8 mouse cellular contexts compared by ENCODE assay signal in genomic region chr12:17727676-17728339, GRCm38 (mm10). TPM values are rescaled to one million over a fixed set of nuclear protein-coding genes. Genes with fewer than 3 reads are reported as not detected.
DNase-seq lines count a peak whose midpoint lies in the region; ATAC-seq and TF ChIP-seq lines count a peak whose summit lies in the region.

No protein-coding gene starts in this region.

- peak overlapping the region; percentile 64 for H3K27ac ChIP-seq in hindbrain, embryonic 10.5 days
- H3K27ac ChIP-seq in hindbrain, embryonic 11.5 days (ENCODE audit: low read depth, low read length), result no peak overlapping the region
- peak overlapping the region; percentile 71 for H3K27ac ChIP-seq in embryonic facial prominence, embryonic 15.5 days (replicated peaks)
- peak overlapping the region; percentile 51; the same call in 1 of the 2 replicates for H3K27ac ChIP-seq in intestine, embryonic 14.5 days (ENCODE audit: low read depth)
- no peak overlapping the region; the same call in 1 of the 2 replicates for H3K27ac ChIP-seq in liver, postnatal 0 days (ENCODE audit: low read depth)

- 78% methylated on average over 13 of the region's 13 CpGs for WGBS in hindbrain, embryonic 10.5 days
- 75% methylated on average over 13 of the region's 13 CpGs for WGBS in hindbrain, embryonic 11.5 days
- 33% methylated on average over 13 of the region's 13 CpGs for WGBS in embryonic facial prominence, embryonic 15.5 days
- 39% methylated on average over 13 of the region's 13 CpGs for WGBS in intestine, embryonic 14.5 days
- 41% methylated on average over 13 of the region's 13 CpGs for WGBS in liver, postnatal 0 days (ENCODE audit: insufficient replicate concordance)

- H3K4me3 ChIP-seq in hindbrain, embryonic 10.5 days, result no peak overlapping the region
- no peak overlapping the region for H3K4me3 ChIP-seq in hindbrain, embryonic 11.5 days (ENCODE audit: low read depth, low read length)
- peak overlapping the region; percentile 6; the same call in 1 of the 2 replicates for H3K4me3 ChIP-seq in embryonic facial prominence, embryonic 15.5 days (replicated peaks)
- H3K4me3 ChIP-seq in intestine, embryonic 14.5 days (ENCODE audit: low read depth, low read length), result no peak overlapping the region
- no peak overlapping the region for H3K4me3 ChIP-seq in liver, postnatal 0 days (ENCODE audit: low read depth, low read length)

- ATAC-seq in hindbrain, embryonic 11.5 days (ENCODE audit: low FRiP score), result no peak
- no peak for ATAC-seq in embryonic facial prominence, embryonic 15.5 days (ENCODE audit: insufficient number of reproducible peaks, low FRiP score, low TSS enrichment, low read depth)
- no peak for ATAC-seq in intestine, embryonic 14.5 days (replicated peaks; ENCODE audit: low FRiP score, low TSS enrichment, low read depth)
- ATAC-seq in liver, postnatal 0 days, result peak; percentile 60

- peaks cover 59% of the 10 kb centered on the region for H3K4me1 ChIP-seq in hindbrain, embryonic 10.5 days (replicated peaks)
- H3K4me1 ChIP-seq in hindbrain, embryonic 11.5 days (replicated peaks; ENCODE audit: control insufficient read depth, insufficient read depth, low read length), result peaks cover 9% of the 10 kb centered on the region
- H3K4me1 ChIP-seq in embryonic facial prominence, embryonic 15.5 days, result peaks cover 72% of the 10 kb centered on the region
- peaks cover 21% of the 10 kb centered on the region for H3K4me1 ChIP-seq in intestine, embryonic 14.5 days (replicated peaks; ENCODE audit: control insufficient read depth, insufficient read depth, low read length)
- peaks cover 43% of the 10 kb centered on the region for H3K4me1 ChIP-seq in liver, postnatal 0 days (ENCODE audit: insufficient read depth)

- no peak for TF ChIP-seq EP300 in liver, postnatal 0 days (IDR thresholded peaks at IDR 0.05; ENCODE audit: low read depth)

- H3K27me3 ChIP-seq in hindbrain, embryonic 10.5 days (ENCODE audit: insufficient read depth, poor library complexity, severe bottlenecking), result no peaks in the 10 kb centered on the region
- H3K27me3 ChIP-seq in hindbrain, embryonic 11.5 days (ENCODE audit: control insufficient read depth, insufficient read depth, low read length), result no peaks in the 10 kb centered on the region
- H3K27me3 ChIP-seq in embryonic facial prominence, embryonic 15.5 days, result no peaks in the 10 kb centered on the region
- no peaks in the 10 kb centered on the region for H3K27me3 ChIP-seq in intestine, embryonic 14.5 days (replicated peaks; ENCODE audit: control insufficient read depth, insufficient read depth, low read length)
- H3K27me3 ChIP-seq in liver, postnatal 0 days (ENCODE audit: insufficient read depth, low read length), result no peaks in the 10 kb centered on the region

- no peak overlapping the region for H3K4me2 ChIP-seq in hindbrain, embryonic 11.5 days (replicated peaks; ENCODE audit: low read depth, low read length)
- H3K4me2 ChIP-seq in embryonic facial prominence, embryonic 15.5 days (replicated peaks), result peak overlapping the region; percentile 21
- peak overlapping the region; percentile 25 for H3K4me2 ChIP-seq in intestine, embryonic 14.5 days (ENCODE audit: low read length)
- no peak overlapping the region for H3K4me2 ChIP-seq in liver, postnatal 0 days (ENCODE audit: low read depth, low read length)

- H3K36me3 ChIP-seq in hindbrain, embryonic 10.5 days, result no peaks in the 10 kb centered on the region
- H3K36me3 ChIP-seq in hindbrain, embryonic 11.5 days (ENCODE audit: control insufficient read depth, insufficient read depth, low read length), result no peaks in the 10 kb centered on the region
- no peaks in the 10 kb centered on the region for H3K36me3 ChIP-seq in embryonic facial prominence, embryonic 15.5 days
- H3K36me3 ChIP-seq in intestine, embryonic 14.5 days (ENCODE audit: control insufficient read depth, insufficient read depth, low read length), result no peaks in the 10 kb centered on the region
- H3K36me3 ChIP-seq in liver, postnatal 0 days (replicated peaks; ENCODE audit: insufficient read depth, low read length), result no peaks in the 10 kb centered on the region

- no peak for TF ChIP-seq CTCF in liver, postnatal 0 days (IDR thresholded peaks at IDR 0.05; ENCODE audit: low read depth)

- H3K9me3 ChIP-seq in hindbrain, embryonic 10.5 days, result no peaks in the 10 kb centered on the region
- H3K9me3 ChIP-seq in hindbrain, embryonic 11.5 days (ENCODE audit: control insufficient read depth, low read length), result no peaks in the 10 kb centered on the region
- no peaks in the 10 kb centered on the region for H3K9me3 ChIP-seq in embryonic facial prominence, embryonic 15.5 days (replicated peaks)
- H3K9me3 ChIP-seq in intestine, embryonic 14.5 days (ENCODE audit: control insufficient read depth, low read length), result no peaks in the 10 kb centered on the region
- H3K9me3 ChIP-seq in liver, postnatal 0 days (ENCODE audit: low read length), result no peaks in the 10 kb centered on the region

- DNase-seq in hindbrain, embryonic 10.5 days (ENCODE audit: low spot score), result no peak
- no peak for DNase-seq in hindbrain, embryonic 11.5 days (ENCODE audit: low spot score)
- no peak for DNase-seq in intestine, embryonic 14.5 days (ENCODE audit: low spot score)
- peak; percentile 61 for DNase-seq in liver, postnatal 0 days
- peak; percentile 88 for DNase-seq in thymus, postnatal 14 days
- no peak for DNase-seq in natural killer cell, adult 2 months (ENCODE audit: low spot score in 2 of 2)
- DNase-seq in frontal cortex, postnatal 10 days (ENCODE audit: low spot score in 2 of 2), result no peak

- H3K9ac ChIP-seq in hindbrain, embryonic 11.5 days (ENCODE audit: low read depth, low read length), result no peak overlapping the region
- no peak overlapping the region for H3K9ac ChIP-seq in embryonic facial prominence, embryonic 15.5 days
- no peak overlapping the region for H3K9ac ChIP-seq in intestine, embryonic 14.5 days (ENCODE audit: low read length)
- no peak overlapping the region for H3K9ac ChIP-seq in liver, postnatal 0 days (replicated peaks)

RNA-seq across cellular contexts. Expression of gene Hpcal1, which starts 37.2 kb away (rescaled TPM):
- polyA plus RNA-seq in hindbrain, embryonic 10.5 days (2016; fragmentation: Nextera tagmentation; extraction: Ambion mirVana), result 35.9 and 39.9 TPM in 2 replicates
- polyA plus RNA-seq in hindbrain, embryonic 11.5 days (2014; fragmentation: Nextera tagmentation; extraction: Ambion mirVana), result 46.3 and 48.0 TPM in 2 replicates
- polyA plus RNA-seq in embryonic facial prominence, embryonic 15.5 days (2015; fragmentation: Nextera tagmentation; extraction: Ambion mirVana), result 57.2 and 60.5 TPM in 2 replicates
- polyA plus RNA-seq in intestine, embryonic 14.5 days (2014; fragmentation: Nextera tagmentation; extraction: Ambion mirVana), result 42.9 and 48.6 TPM in 2 replicates
- 18.6 and 20.8 TPM in 2 replicates for polyA plus RNA-seq in liver, postnatal 0 days (2015; fragmentation: Nextera tagmentation; extraction: Ambion mirVana)

Comparison
In these comparisons a context has a peak if more than half of its experiments do, and no peak if none do; other contexts are left out.
1. H3K27ac ChIP-seq: peak in hindbrain, embryonic 10.5 days (single experiment), embryonic facial prominence, embryonic 15.5 days (single experiment) and intestine, embryonic 14.5 days (single experiment); none in hindbrain, embryonic 11.5 days (single experiment) and liver, postnatal 0 days (single experiment).
2. DNase-seq: peak in liver, postnatal 0 days (single experiment) and thymus, postnatal 14 days (single experiment); none in hindbrain, embryonic 10.5 days (single experiment), hindbrain, embryonic 11.5 days (single experiment), intestine, embryonic 14.5 days (single experiment), natural killer cell, adult 2 months (0 of 2) and frontal cortex, postnatal 10 days (0 of 2).
3. H3K4me2 ChIP-seq: peak in embryonic facial prominence, embryonic 15.5 days (single experiment) and intestine, embryonic 14.5 days (single experiment); none in hindbrain, embryonic 11.5 days (single experiment) and liver, postnatal 0 days (single experiment).